Mouse (Mus musculus): Measurements from ENCODE around the gene Fam98c. TPM values are rescaled to one million over a fixed set of nuclear protein-coding genes. Genes with fewer than 3 reads are reported as not detected.
"Not testable (repeated sequence)": the region's sequence is repeated elsewhere in the genome, so short reads cannot be mapped to it uniquely, and the experiment has no call there.

The Fam98c gene
- 10 to 100 TPM in 3 of 4 experiments, 1 to 10 TPM in 1; 9.9 to 11.0 (median 10.5) TPM for total RNA-seq (2022)

GRCm38 (mm10) chr7:29155838-29156782, at the start of gene Fam98c:
TSS of gene Fam98c (minus strand) at chr7:29156234.
- DNase-seq (ENCODE audit: low spot score in 2 of 2): peak; percentile 72 to 80

GRCm38 (mm10) chr7:29202577-29202976, 46.5 kb upstream of the Fam98c start:
- no peak for DNase-seq (ENCODE audit: low spot score in 2 of 2)

GRCm38 (mm10) chr7:29194230-29194629, 38.2 kb upstream of the Fam98c start:
- not testable (repeated sequence) for DNase-seq (ENCODE audit: low spot score in 2 of 2)

GRCm38 (mm10) chr7:29181323-29181722, 25.3 kb upstream of the Fam98c start:
- not testable (repeated sequence) for DNase-seq (ENCODE audit: low spot score in 2 of 2)

- DNase-seq (ENCODE audit: low spot score in 2 of 2): no peak
These were observed 24.8 kb upstream of the Fam98c start for GRCm38 (mm10) chr7:29180854-29181236.

- DNase-seq (ENCODE audit: low spot score in 2 of 2): peak; percentile 94 to 96
These were observed 24.2 kb upstream of the Fam98c start, which contains the start of gene Psmd8 for GRCm38 (mm10) chr7:29180077-29180853. TSS of gene Psmd8 (minus strand) at chr7:29180701.

GRCm38 (mm10) chr7:29179323-29179722, 23.3 kb upstream of the Fam98c start:
- DNase-seq (ENCODE audit: low spot score in 2 of 2): peak; percentile 30 to 42

GRCm38 (mm10) chr7:29178106-29178505, 22.1 kb upstream of the Fam98c start:
- DNase-seq (ENCODE audit: low spot score in 2 of 2): no peak

- no peak for DNase-seq (ENCODE audit: low spot score in 2 of 2)
These were observed 16.5 kb upstream of the Fam98c start for GRCm38 (mm10) chr7:29172390-29173016.

GRCm38 (mm10) chr7:29171562-29172097, 15.6 kb upstream of the Fam98c start:
- no peak for DNase-seq (ENCODE audit: low spot score in 2 of 2)

- DNase-seq (ENCODE audit: low spot score in 2 of 2): no peak
These were observed 14.9 kb upstream of the Fam98c start for GRCm38 (mm10) chr7:29170755-29171561.

- DNase-seq (ENCODE audit: low spot score in 2 of 2): peak; percentile 71 to 74
These were observed 14.2 kb upstream of the Fam98c start, which contains the start of the genes Ggn and Spred3 for GRCm38 (mm10) chr7:29170066-29170754. TSS of gene Ggn (plus strand) at chr7:29170210. TSS of gene Spred3 (minus strand) at chr7:29170411.

- DNase-seq (ENCODE audit: low spot score in 2 of 2): peak; percentile 70 to 74
These were observed 13.4 kb upstream of the Fam98c start for GRCm38 (mm10) chr7:29169231-29170065.

- no peak for DNase-seq (ENCODE audit: low spot score in 2 of 2)
These were observed 12.8 kb upstream of the Fam98c start for GRCm38 (mm10) chr7:29168791-29169230.

GRCm38 (mm10) chr7:29168121-29168695, 12.2 kb upstream of the Fam98c start:
- no peak for DNase-seq (ENCODE audit: low spot score in 2 of 2)

GRCm38 (mm10) chr7:29167656-29168055, 11.6 kb upstream of the Fam98c start:
- no peak for DNase-seq (ENCODE audit: low spot score in 2 of 2)

GRCm38 (mm10) chr7:29162750-29163525, 6.9 kb upstream of the Fam98c start:
- DNase-seq (ENCODE audit: low spot score in 2 of 2): peak; percentile 29 to 64

Data from gastrocnemius, adult 8-10 months (tissue).